Mouse (Mus musculus): ENCODE results near the gene Map3k12. TPM values are rescaled to one million over a fixed set of nuclear protein-coding genes. Genes with fewer than 3 reads are reported as not detected.

Gene Map3k12
- polyA plus RNA-seq, 1 experiment from 2014 or later: 55.7 TPM

DNA sequence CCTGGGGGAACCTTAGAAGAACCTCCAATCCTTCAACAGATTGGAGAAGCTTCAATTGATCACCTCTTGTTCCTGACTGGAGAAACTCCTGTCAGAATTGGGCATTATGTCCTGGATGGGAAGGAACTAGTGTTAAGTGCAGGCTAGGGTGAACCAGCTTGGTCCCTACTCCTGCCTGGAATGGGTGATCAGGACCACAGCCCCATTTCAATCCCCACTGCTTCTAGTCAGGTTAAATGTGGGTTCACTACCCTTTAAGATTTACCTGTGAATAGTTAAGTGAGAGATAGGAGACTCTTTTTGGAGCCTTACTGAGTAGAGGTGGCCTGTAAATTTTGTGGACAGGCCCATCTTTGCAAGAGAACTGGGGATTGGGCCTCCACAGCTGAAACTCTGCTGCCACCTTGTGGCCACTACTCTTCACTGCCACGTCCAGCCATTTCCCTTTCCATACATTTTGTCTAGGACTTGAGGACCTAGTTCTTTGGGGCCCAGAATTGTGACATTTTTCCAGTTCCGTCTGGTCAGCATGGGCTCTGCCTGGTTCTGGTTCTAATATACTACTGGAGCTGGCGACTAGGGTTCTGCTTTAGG, 8.1 kb upstream of the Map3k12 start, which contains the start of gene Npff:
TSS of gene Npff (minus strand) at position 51 of the 594 bp plus-strand sequence.
- H3K4me3 ChIP-seq (ENCODE audit: low read length): no peak within 1 kb of the TSS
- H3K9me3 ChIP-seq (ENCODE audit: control insufficient read depth, low read length): no peaks in the 10 kb centered on the region
- no peaks in the 10 kb centered on the region for H3K27me3 ChIP-seq (replicated peaks; ENCODE audit: control insufficient read depth, insufficient read depth, low read length)
- H3K27ac ChIP-seq (ENCODE audit: low read depth, low read length): 0 out of 2 replicates have a peak within 1 kb of the TSS, but pooled peaks have one; percentile 2
- no peaks in the 10 kb centered on the region for H3K4me1 ChIP-seq (ENCODE audit: control insufficient read depth, insufficient read depth, low read depth, low read length)
- H3K9ac ChIP-seq (ENCODE audit: low read depth, low read length): no peak within 1 kb of the TSS
- H3K36me3 ChIP-seq (ENCODE audit: control insufficient read depth, insufficient read depth, low read length): peaks cover 20% of the 10 kb centered on the region
- ATAC-seq: 0 out of 2 replicates have a peak, but pooled peaks have one; percentile 38
- 3% methylated on average over 3 of the region's 3 CpGs for WGBS
- H3K4me2 ChIP-seq (ENCODE audit: low read length): no peak within 1 kb of the TSS

DNA sequence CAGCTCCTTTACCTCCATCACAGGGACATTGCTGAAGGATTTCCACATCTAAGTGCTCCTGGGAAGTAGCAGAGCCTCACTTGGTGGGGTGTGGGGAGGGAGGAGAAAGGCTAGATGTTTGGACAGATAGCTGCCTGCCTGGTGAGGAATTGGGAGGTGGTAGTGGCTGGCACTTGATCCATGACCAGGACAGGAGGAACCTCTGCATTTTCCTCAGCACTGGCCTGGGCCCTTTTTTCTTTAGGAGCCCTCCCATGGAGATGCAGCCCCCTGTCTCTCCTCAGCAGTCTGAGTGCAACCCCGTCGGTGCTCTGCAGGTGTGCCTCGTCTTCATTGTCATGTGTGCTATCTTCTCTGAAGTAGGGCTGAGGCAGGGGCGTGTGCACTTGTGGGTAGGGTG, 4.6 kb upstream of the Map3k12 start:
- Histone ChIP-seq H3K4me1 (ENCODE audit: control insufficient read depth, insufficient read depth, low read depth, low read length) (peaks cover 9% of the 10 kb centered on the region), H3K27ac (ENCODE audit: low read depth, low read length) (no peak overlapping the region), H3K9ac (ENCODE audit: low read depth, low read length) (no peak overlapping the region), H3K9me3 (ENCODE audit: control insufficient read depth, low read length) (no peaks in the 10 kb centered on the region), H3K4me3 (ENCODE audit: low read length) (no peak overlapping the region), H3K4me2 (ENCODE audit: low read length) (no peak overlapping the region), H3K27me3 (replicated peaks; ENCODE audit: control insufficient read depth, insufficient read depth, low read length) (no peaks in the 10 kb centered on the region), H3K36me3 (ENCODE audit: control insufficient read depth, insufficient read depth, low read length) (peaks cover 13% of the 10 kb centered on the region; the same call in 1 of the 2 replicates)
- no peak for ATAC-seq
- 90% methylated on average over 4 of the region's 4 CpGs for WGBS

DNA sequence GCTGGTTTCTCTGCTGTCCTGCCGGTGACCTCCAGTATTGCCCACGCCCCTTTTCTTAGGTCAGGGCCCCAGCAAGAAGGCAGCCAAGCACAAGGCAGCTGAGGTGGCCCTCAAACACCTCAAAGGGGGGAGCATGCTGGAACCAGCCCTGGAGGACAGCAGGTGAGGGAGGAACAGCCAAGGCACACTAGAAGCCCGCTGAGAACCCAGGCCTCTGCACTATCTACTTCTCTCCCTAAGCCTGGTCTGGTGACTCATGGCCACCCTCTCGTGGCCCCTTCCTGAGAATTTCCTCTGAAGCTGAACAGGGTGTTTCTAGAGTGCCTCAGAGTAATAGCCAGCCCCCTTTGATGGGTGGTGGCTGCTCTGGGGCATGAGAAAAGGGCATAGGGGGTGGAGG, 3.6 kb upstream of the Map3k12 start:
- 85% methylated on average over 4 of the region's 4 CpGs for WGBS
- Histone ChIP-seq H3K9ac (ENCODE audit: low read depth, low read length) (no peak overlapping the region; the same call in 1 of the 2 replicates), H3K36me3 (ENCODE audit: control insufficient read depth, insufficient read depth, low read length) (peaks cover 13% of the 10 kb centered on the region; the same call in 1 of the 2 replicates), H3K4me1 (ENCODE audit: control insufficient read depth, insufficient read depth, low read depth, low read length) (peaks cover 15% of the 10 kb centered on the region), H3K27ac (ENCODE audit: low read depth, low read length) (no peak overlapping the region), H3K4me3 (ENCODE audit: low read length) (no peak overlapping the region), H3K4me2 (ENCODE audit: low read length) (no peak overlapping the region), H3K27me3 (replicated peaks; ENCODE audit: control insufficient read depth, insufficient read depth, low read length) (no peaks in the 10 kb centered on the region), H3K9me3 (ENCODE audit: control insufficient read depth, low read length) (no peaks in the 10 kb centered on the region)
- no peak for ATAC-seq

DNA sequence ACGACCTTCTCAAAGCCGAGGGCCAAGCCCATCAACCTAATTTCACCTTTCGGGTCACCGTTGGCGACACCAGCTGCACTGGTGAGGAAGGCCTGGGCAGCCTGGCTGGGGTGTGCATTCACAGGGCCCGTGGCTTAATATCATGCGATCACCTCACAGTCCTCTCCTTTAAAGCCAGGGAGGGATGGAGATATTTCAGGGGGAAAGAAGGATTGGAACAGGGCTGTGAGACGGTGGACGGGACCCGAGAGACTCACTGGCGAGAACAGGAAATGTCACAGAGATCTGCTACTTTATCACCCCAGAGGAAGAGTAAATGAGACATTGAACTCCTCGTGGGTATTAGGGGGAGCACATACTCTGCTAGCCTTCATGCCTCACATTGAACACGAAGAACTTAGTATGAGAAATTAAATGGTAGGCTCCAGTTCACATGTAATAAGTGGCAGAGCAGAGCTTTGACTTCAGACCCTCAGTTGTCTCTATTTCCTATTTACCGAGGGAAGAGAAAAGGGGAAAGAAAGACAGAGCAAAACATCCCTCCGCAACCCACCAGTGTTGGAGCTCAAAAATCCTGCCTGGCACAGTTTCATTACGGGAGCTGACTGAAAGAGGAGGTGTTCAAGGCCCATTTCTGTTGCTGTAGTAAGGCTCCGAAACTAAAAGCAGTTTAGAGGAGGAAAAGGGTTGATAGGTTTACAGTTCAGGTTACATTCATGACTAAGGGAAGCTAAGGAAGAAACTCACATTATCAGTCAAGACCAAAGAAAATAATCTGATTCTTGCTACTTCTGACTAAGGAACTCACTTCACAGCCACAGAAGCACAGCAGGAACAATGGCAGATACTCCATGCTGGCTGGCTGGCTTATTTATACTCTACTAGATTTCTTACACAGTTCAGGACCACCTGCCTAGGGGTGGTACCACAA, 2.6 kb upstream of the Map3k12 start:
- no peak for ATAC-seq
- WGBS: 71% methylated on average over 16 of the region's 17 CpGs
- peak overlapping the region; percentile 89 for H3K9ac ChIP-seq (ENCODE audit: low read depth, low read length)
- H3K4me3 ChIP-seq (ENCODE audit: low read length): peak overlapping the region; percentile 75
- H3K4me1 ChIP-seq (ENCODE audit: control insufficient read depth, insufficient read depth, low read depth, low read length): peaks cover 24% of the 10 kb centered on the region
- H3K4me2 ChIP-seq (ENCODE audit: low read length): peak overlapping the region; percentile 66
- H3K27ac ChIP-seq (ENCODE audit: low read depth, low read length): peak overlapping the region; percentile 100
- H3K27me3 ChIP-seq (replicated peaks; ENCODE audit: control insufficient read depth, insufficient read depth, low read length): no peaks in the 10 kb centered on the region
- no peaks in the 10 kb centered on the region for H3K9me3 ChIP-seq (ENCODE audit: control insufficient read depth, low read length)
- H3K36me3 ChIP-seq (ENCODE audit: control insufficient read depth, insufficient read depth, low read length): peaks cover 13% of the 10 kb centered on the region; the same call in 1 of the 2 replicates

DNA sequence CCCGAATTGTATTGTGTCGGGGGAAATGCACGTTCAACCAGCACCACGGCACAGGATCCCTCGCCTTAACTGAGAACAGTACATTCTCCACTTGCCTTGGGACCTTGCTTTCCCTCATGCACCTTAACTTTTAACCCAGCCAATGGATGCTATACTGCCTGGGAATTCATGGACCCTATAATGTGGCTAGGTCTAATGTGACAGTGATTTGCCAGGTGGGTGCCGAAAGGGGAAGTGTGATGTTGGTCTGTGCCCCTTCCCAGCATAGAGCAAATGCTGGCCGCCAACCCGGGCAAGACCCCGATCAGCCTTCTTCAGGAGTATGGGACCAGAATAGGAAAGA, 2.0 kb upstream of the Map3k12 start:
- Histone ChIP-seq H3K4me1 (ENCODE audit: control insufficient read depth, insufficient read depth, low read depth, low read length) (peaks cover 29% of the 10 kb centered on the region), H3K9ac (ENCODE audit: low read depth, low read length) (peak overlapping the region; percentile 89), H3K27ac (ENCODE audit: low read depth, low read length) (peak overlapping the region; percentile 100), H3K4me3 (ENCODE audit: low read length) (peak overlapping the region; percentile 75), H3K27me3 (replicated peaks; ENCODE audit: control insufficient read depth, insufficient read depth, low read length) (no peaks in the 10 kb centered on the region), H3K9me3 (ENCODE audit: control insufficient read depth, low read length) (no peaks in the 10 kb centered on the region), H3K36me3 (ENCODE audit: control insufficient read depth, insufficient read depth, low read length) (peaks cover 12% of the 10 kb centered on the region; the same call in 1 of the 2 replicates), H3K4me2 (ENCODE audit: low read length) (peak overlapping the region; percentile 66)
- 9% methylated on average over 9 of the region's 9 CpGs for WGBS
- no peak for ATAC-seq

DNA sequence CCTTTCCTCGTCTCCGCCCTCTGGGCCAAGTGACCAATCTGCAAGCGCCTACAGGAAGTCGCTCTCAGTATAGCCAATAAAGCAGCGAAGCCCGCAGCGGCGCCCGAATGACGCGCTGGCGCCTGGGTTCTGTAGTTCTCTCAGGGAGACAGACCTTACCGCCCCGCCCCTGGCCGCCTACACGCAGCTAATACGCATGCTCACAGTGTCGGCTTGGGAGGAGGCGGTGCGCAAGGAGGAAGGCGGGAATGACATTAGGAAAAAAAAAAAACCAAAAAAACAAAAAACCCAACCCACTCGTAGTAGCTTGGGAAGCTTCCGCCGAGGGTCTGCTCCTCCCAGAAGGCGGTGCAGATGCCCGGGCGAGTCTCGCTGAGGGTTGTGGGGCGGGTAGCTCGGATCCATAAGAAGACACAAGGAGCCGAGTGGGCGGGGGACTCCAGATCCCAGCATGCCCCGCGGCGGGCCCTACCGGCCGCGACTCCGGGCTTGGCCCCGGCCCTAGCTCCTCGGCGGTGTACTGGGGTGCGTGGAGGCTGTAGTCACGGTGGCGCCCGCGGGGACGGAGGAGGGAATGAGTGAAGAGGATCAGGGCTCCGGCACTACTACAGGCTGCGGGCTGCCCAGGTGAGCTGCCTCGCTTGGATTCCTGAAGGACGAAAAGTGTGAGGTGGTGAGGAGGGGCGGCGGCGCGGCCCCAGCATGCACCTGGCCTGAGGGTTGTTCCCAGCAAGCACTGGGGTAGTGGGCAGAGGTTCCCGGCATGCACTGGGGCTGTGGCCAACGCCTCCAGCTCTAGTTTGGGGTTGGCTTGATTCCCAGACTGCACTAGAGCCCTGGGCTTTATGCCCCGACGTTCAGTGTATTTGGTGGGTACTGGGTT, 1.4 kb upstream of the Map3k12 start, which contains the start of gene Tarbp2:
TSS of gene Tarbp2 (plus strand) at position 217 of the 883 bp plus-strand sequence.
- H3K27me3 ChIP-seq (replicated peaks; ENCODE audit: control insufficient read depth, insufficient read depth, low read length): no peaks in the 10 kb centered on the region
- peaks cover 10% of the 10 kb centered on the region; the same call in 1 of the 2 replicates for H3K36me3 ChIP-seq (ENCODE audit: control insufficient read depth, insufficient read depth, low read length)
- H3K4me2 ChIP-seq (ENCODE audit: low read length): peak within 1 kb of the TSS; percentile 94
- peak within 1 kb of the TSS; percentile 100 for H3K27ac ChIP-seq (ENCODE audit: low read depth, low read length)
- ATAC-seq: peak; percentile 93
- H3K4me1 ChIP-seq (ENCODE audit: control insufficient read depth, insufficient read depth, low read depth, low read length): peaks cover 29% of the 10 kb centered on the region
- WGBS: 1% methylated on average over 58 of the region's 60 CpGs
- H3K9ac ChIP-seq (ENCODE audit: low read depth, low read length): peak within 1 kb of the TSS; percentile 89
- peak within 1 kb of the TSS; percentile 75 for H3K4me3 ChIP-seq (ENCODE audit: low read length)
- no peaks in the 10 kb centered on the region for H3K9me3 ChIP-seq (ENCODE audit: control insufficient read depth, low read length)

DNA sequence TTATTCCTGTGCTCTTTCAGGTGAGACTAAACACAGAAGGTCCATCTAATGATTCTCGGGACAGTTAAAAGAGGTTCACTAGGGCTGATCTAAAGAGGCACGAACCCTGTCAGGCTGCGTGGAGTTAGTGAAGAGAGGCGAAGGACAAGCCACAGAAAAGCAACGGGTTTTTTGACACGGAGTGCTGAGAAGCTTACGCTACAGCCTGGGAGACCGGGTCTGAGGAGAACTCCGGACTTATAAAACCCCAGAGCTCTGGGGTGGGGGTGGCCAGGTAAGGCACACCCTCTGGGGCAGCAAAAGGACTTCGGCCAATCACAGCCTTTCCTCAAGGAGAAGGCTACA, 739 bp upstream of the Map3k12 start:
- Histone ChIP-seq H3K4me3 (ENCODE audit: low read length) (peak overlapping the region; percentile 75), H3K36me3 (ENCODE audit: control insufficient read depth, insufficient read depth, low read length) (peaks cover 10% of the 10 kb centered on the region; the same call in 1 of the 2 replicates), H3K4me1 (ENCODE audit: control insufficient read depth, insufficient read depth, low read depth, low read length) (peaks cover 33% of the 10 kb centered on the region), H3K27ac (ENCODE audit: low read depth, low read length) (peak overlapping the region; percentile 100), H3K4me2 (ENCODE audit: low read length) (peak overlapping the region; percentile 94), H3K9me3 (ENCODE audit: control insufficient read depth, low read length) (no peaks in the 10 kb centered on the region), H3K9ac (ENCODE audit: low read depth, low read length) (peak overlapping the region; percentile 88), H3K27me3 (replicated peaks; ENCODE audit: control insufficient read depth, insufficient read depth, low read length) (no peaks in the 10 kb centered on the region)
- ATAC-seq: no peak
- WGBS: 0% methylated on average over 10 of the region's 10 CpGs

DNA sequence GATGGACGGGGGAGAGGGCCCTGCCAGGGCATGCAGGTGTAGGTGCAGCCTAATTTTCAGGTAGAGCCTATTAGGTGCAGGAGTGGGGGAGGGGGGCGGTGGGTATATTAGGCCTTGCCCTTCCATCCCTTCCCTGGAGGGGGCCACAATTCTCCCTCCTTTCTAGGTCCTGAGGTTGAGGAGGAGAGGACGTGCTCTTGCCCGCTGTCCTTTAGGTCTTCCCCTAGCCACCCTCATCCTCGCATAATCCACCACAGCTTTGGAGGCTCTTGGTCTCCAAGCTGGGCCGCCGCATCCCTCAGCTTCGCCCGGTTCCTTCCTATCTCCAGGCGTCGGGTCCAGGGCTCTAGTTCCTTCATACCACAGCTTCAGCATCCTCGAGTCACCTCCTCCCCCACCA, 571 bp downstream of the Map3k12 start:
- H3K27ac ChIP-seq (ENCODE audit: low read depth, low read length): peak overlapping the region; percentile 100
- peaks cover 46% of the 10 kb centered on the region for H3K4me1 ChIP-seq (ENCODE audit: control insufficient read depth, insufficient read depth, low read depth, low read length)
- ATAC-seq: no peak
- peak overlapping the region; percentile 94 for H3K4me2 ChIP-seq (ENCODE audit: low read length)
- no peaks in the 10 kb centered on the region for H3K9me3 ChIP-seq (ENCODE audit: control insufficient read depth, low read length)
- peaks cover 3% of the 10 kb centered on the region; the same call in 1 of the 2 replicates for H3K36me3 ChIP-seq (ENCODE audit: control insufficient read depth, insufficient read depth, low read length)
- peak overlapping the region; percentile 88 for H3K9ac ChIP-seq (ENCODE audit: low read depth, low read length)
- no peaks in the 10 kb centered on the region for H3K27me3 ChIP-seq (replicated peaks; ENCODE audit: control insufficient read depth, insufficient read depth, low read length)
- 2% methylated on average over 12 of the region's 12 CpGs for WGBS
- H3K4me3 ChIP-seq (ENCODE audit: low read length): peak overlapping the region; percentile 75

Measured in hindbrain, embryonic 16.5 days (tissue).